Mouse (Mus musculus) heart, postnatal 0 days (tissue): Measurements from ENCODE around the gene 1190005I06Rik.

Source experiments
- CTCF ChIP-seq: IDR thresholded peaks from 2 replicates; pipeline ENCODE4 v1.5.1; 2016; ENCODE audit warnings: antibody characterized with exemption, control low read depth, low read depth
- EP300 ChIP-seq: IDR thresholded peaks from 2 replicates; pipeline ENCODE4 v1.6.1; 2016; ENCODE audit warnings: antibody characterized with exemption, low read depth

DNA sequence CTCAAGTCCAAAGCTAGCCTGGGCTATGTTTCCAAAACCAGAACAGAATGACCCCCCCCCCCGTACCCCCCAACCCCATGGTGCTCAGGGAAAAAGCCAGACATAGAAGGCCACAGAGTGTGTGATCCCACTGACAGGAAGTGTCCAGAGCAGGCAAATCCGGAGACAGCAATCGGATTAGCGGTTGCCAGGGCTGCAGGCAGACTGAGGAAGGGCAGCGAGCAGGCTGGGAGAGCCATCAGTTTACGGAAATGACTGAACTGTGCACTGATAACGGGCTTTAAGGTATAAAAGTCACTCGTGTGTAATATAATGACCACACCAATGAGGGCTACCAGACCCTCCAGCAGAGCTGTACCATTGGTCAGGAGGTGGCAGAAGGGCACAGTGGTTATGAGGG is 6.2 kb downstream of the 1190005I06Rik start:
- TF ChIP-seq CTCF: no peak
- no peak for TF ChIP-seq EP300
